Mouse (Mus musculus) neutrophil, adult 5-6 weeks (primary cell): Measurements from ENCODE around the gene Syn2. TPM values are rescaled to one million over a fixed set of nuclear protein-coding genes. Genes with fewer than 3 reads are reported as not detected.

Experiments
- ATAC-seq: fragments of 151-379, 151-347 bp; 2 replicates; pipeline ENCODE4 v1.8.0; 2017; ENCODE audit warnings: mild to moderate bottlenecking, moderate TSS enrichment; ENCODE audit not compliant: insufficient number of reproducible peaks, poor library complexity, low FRiP score, severe bottlenecking; ENCODE audit errors: extremely low read depth
- total RNA-seq: library from RNA; stranded (forward); fragments of 200-1000 nt; gene quantifications from 2 replicates; pipeline ENCODE4 v1.2.3, GENCODE M21; 2017

Syn2 gene
- total RNA-seq, 1 experiment from 2014 or later, result not detected

DNA sequence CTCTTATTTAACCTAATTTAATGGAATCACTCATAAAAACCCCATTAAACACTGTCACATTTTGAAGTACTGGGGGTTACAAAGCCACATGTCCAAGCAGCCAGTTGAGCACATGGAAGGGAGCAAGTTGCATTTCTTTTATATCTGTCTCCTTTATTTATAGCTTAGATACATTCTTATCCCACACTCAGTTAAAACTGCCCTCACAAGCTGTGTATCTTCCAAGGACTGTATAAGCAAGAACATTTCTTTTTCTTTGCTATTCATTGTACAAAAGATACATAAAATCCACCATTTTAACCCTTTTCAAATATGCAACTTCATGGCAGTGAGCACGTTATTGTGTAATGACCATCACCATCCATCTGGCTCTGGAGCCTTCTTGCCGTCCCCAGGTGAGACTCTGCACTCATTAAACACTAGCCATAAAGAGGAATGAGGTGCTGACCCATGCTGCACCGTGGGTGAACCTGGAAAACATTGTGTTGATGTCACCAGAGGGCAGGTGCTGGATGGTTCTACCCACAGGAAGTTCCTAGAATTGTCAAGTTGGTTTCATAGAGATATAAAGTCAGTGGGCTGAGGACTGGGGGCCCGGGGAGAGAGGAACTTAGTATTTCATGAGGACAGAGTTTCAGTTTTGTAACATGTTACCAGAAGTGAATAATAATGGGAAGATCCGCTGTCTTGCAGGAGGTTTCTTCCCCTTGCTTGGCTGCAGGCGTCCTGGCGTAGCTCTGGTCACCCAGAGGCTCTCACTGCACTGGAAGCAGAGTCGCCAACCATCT lies 186.4 kb downstream of the Syn2 start:
- no peak for ATAC-seq

DNA sequence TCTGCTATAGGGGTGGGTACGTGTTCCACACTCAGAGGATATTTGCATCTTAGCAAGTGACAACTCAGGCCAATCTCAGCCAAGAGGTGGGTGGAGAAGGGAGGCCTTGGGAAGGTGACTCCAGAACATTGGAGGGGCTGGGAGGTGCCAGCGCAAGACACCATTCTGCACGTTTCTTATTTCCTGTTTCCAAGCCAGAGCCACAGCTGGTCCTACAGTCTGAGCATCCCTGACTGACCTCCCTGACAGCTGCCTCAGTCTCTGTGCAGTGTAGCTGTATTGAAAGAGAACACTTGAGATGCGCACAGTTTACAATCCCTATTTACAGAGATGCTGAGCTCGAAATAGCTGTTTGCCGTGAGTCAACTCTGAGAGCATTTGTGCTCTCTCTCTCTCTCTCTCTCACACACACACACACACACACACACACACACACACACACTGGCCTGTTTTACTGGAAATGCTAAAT lies 187.2 kb downstream of the Syn2 start:
- no peak for ATAC-seq

GRCm38 (mm10) chr6:115322956-115323355 lies 188.3 kb downstream of the Syn2 start:
- ATAC-seq, result no peak

DNA sequence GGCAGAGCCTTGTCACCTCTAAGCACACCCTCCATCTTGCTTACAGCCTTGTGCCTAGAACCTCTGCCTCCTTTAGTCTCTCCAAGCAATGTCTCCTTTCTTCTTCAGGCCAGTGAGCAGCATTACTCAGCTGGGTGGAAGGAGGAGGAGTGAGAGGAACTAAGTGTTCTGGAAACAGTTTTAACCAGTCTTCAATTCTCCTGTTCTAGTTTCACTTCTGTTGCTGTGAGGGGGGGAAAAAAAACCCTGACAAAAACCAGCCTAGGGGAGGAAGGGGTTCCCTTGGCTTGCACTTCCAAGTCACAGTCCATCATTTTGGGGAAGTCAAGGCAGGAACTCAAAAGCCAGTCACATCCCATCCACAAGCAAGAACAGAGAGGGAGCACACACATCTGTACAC lies 196.3 kb downstream of the Syn2 start:
- ATAC-seq, result no peak

Other genes with a start within 250 kb of the Syn2 start
- 73.7 and 82.9 TPM in 2 replicates for gene Vgll4, start 164.9 kb upstream of the Syn2 start, total RNA-seq
- 18.9 and 33.6 TPM in 2 replicates for gene Tamm41, start 97.0 kb upstream of the Syn2 start, total RNA-seq
- not detected in 2 replicates for gene Gm17482, start 92.4 kb downstream of the Syn2 start, total RNA-seq
- not detected in 2 replicates for gene Timp4, start 117.3 kb downstream of the Syn2 start, total RNA-seq
- 0.61 and 0.93 TPM in 2 replicates for gene Pparg, start 226.0 kb downstream of the Syn2 start, total RNA-seq